ENCODE assay signal across 9 mouse cellular contexts in genomic region chr15:27724796-27725680, GRCm38 (mm10). TPM values are rescaled to one million over a fixed set of nuclear protein-coding genes. Genes with fewer than 3 reads are reported as not detected.
DNase-seq lines count a peak whose midpoint lies in the region; ATAC-seq and TF ChIP-seq lines count a peak whose summit lies in the region.
"Had no signal": no experiment of that assay in that cellular context is flagged by ENCODE, and none has a peak within 500 bp of the region (broad histone marks: within the 10 kb centered on the region; RNA-seq: fewer than 3 reads in every experiment).

No protein-coding gene starts in this region.

- H3K4me1 ChIP-seq in kidney, postnatal 0 days (replicated peaks; ENCODE audit: insufficient read depth, low read length), result no peaks in the 10 kb centered on the region
- H3K4me1 ChIP-seq in kidney, adult 2 months (ENCODE audit: control insufficient read depth, insufficient read depth, low read length), result no peaks in the 10 kb centered on the region
- H3K4me1 ChIP-seq in embryonic facial prominence, embryonic 13.5 days, result 0 out of 2 replicates have a peak, but pooled peaks cover 8% of the 10 kb centered on the region
- peaks cover 8% of the 10 kb centered on the region for H3K4me1 ChIP-seq in liver, embryonic 15.5 days (replicated peaks)

- no peaks in the 10 kb centered on the region for H3K27me3 ChIP-seq in kidney, postnatal 0 days (ENCODE audit: insufficient read depth, low read length)
- no peaks in the 10 kb centered on the region for H3K27me3 ChIP-seq in kidney, adult 2 months (replicated peaks; ENCODE audit: control insufficient read depth, insufficient read depth, low read length)
- H3K27me3 ChIP-seq in embryonic facial prominence, embryonic 13.5 days, result no peaks in the 10 kb centered on the region
- no peaks in the 10 kb centered on the region for H3K27me3 ChIP-seq in liver, embryonic 15.5 days

- no peaks in the 10 kb centered on the region for H3K9me3 ChIP-seq in kidney, postnatal 0 days (replicated peaks; ENCODE audit: low read length)
- H3K9me3 ChIP-seq in embryonic facial prominence, embryonic 13.5 days, result no peaks in the 10 kb centered on the region
- no peaks in the 10 kb centered on the region for H3K9me3 ChIP-seq in liver, embryonic 15.5 days (replicated peaks)

- H3K4me2 ChIP-seq in kidney, postnatal 0 days (ENCODE audit: low read length), result no peak overlapping the region
- H3K4me2 ChIP-seq in embryonic facial prominence, embryonic 13.5 days, result no peak overlapping the region
- peak overlapping the region; percentile 36 for H3K4me2 ChIP-seq in liver, embryonic 15.5 days

- 51% methylated on average over 9 of the region's 9 CpGs for WGBS in kidney, postnatal 0 days
- WGBS in kidney, adult 2 months, result 60% methylated on average over 9 of the region's 9 CpGs
- 63% methylated on average over 9 of the region's 9 CpGs for WGBS in embryonic facial prominence, embryonic 13.5 days
- 15% methylated on average over 9 of the region's 9 CpGs for WGBS in liver, embryonic 15.5 days (ENCODE audit: insufficient replicate concordance)

- TF ChIP-seq POLR2A in kidney, adult 2 months (IDR thresholded peaks at IDR 0.05; ENCODE audit: low read depth, low read length), result no peak

- no peak for TF ChIP-seq CTCF in kidney, postnatal 0 days (IDR thresholded peaks at IDR 0.05; ENCODE audit: low read depth)
- no peak for TF ChIP-seq CTCF in kidney, adult 2 months (conservative IDR thresholded peaks at IDR 0.05; ENCODE audit: insufficient read depth, insufficient read length, low read depth, low read length)

- no peaks in the 10 kb centered on the region; the same call in 1 of the 2 replicates for H3K36me3 ChIP-seq in kidney, postnatal 0 days (ENCODE audit: insufficient read depth, low read length)
- H3K36me3 ChIP-seq in kidney, adult 2 months (ENCODE audit: control insufficient read depth, insufficient read depth, low read length), result no peaks in the 10 kb centered on the region
- peaks cover 4% of the 10 kb centered on the region; the same call in 1 of the 2 replicates for H3K36me3 ChIP-seq in embryonic facial prominence, embryonic 13.5 days
- H3K36me3 ChIP-seq in liver, embryonic 15.5 days (replicated peaks), result no peaks in the 10 kb centered on the region

- no peak for DNase-seq in kidney, postnatal 0 days (ENCODE audit: low spot score)
- no peak for DNase-seq in kidney, adult 2 months
- DNase-seq in MEL-GATA-1-ER (ENCODE audit: extremely low read depth, low read depth), result peak; percentile 86
- no peak for DNase-seq in cerebellum, postnatal 36 days
- no peak for DNase-seq in gastrocnemius, adult 8-10 months (ENCODE audit: low spot score in 2 of 2)
- DNase-seq in layer of hippocampus, adult 11-12 months (ENCODE audit: low spot score), result no peak
- DNase-seq: spleen, adult 18-20 months had no signal

- no peak for ATAC-seq in kidney, postnatal 0 days (replicated peaks; ENCODE audit: low FRiP score, low read depth)
- no peak for ATAC-seq in embryonic facial prominence, embryonic 13.5 days (ENCODE audit: insufficient number of reproducible peaks, insufficient read depth, low FRiP score, low TSS enrichment, low read depth)
- no peak for ATAC-seq in liver, embryonic 15.5 days (ENCODE audit: insufficient read depth)

- peak overlapping the region; percentile 71; the same call in 1 of the 2 replicates for H3K27ac ChIP-seq in kidney, postnatal 0 days
- no peak overlapping the region for H3K27ac ChIP-seq in kidney, adult 2 months (ENCODE audit: insufficient read depth, low read depth, low read length)
- H3K27ac ChIP-seq in embryonic facial prominence, embryonic 13.5 days, result peak overlapping the region; percentile 11; the same call in 1 of the 2 replicates
- H3K27ac ChIP-seq in liver, embryonic 15.5 days (replicated peaks), result no peak overlapping the region

- H3K9ac ChIP-seq in kidney, postnatal 0 days (ENCODE audit: low read depth, low read length), result no peak overlapping the region
- no peak overlapping the region for H3K9ac ChIP-seq in embryonic facial prominence, embryonic 13.5 days
- no peak overlapping the region for H3K9ac ChIP-seq in liver, embryonic 15.5 days

- H3K4me3 ChIP-seq in kidney, postnatal 0 days (replicated peaks; ENCODE audit: low read depth, low read length), result no peak overlapping the region
- no peak overlapping the region for H3K4me3 ChIP-seq in kidney, adult 2 months (ENCODE audit: insufficient read depth, low read depth, low read length)
- H3K4me3 ChIP-seq in embryonic facial prominence, embryonic 13.5 days, result no peak overlapping the region
- no peak overlapping the region for H3K4me3 ChIP-seq in liver, embryonic 15.5 days (replicated peaks)

RNA-seq across cellular contexts. Expression of gene Otulinl, which starts 43.7 kb away (rescaled TPM):
- polyA plus RNA-seq in kidney, postnatal 0 days (2015; fragmentation: Nextera tagmentation; extraction: Ambion mirVana), result 27.2 and 28.4 TPM in 2 replicates
- polyA plus RNA-seq in kidney, adult 2 months (2012; rRNA removed), result 2.4 and 5.1 TPM in 2 replicates
- polyA plus RNA-seq in embryonic facial prominence, embryonic 13.5 days (2015; fragmentation: Nextera tagmentation; extraction: Ambion mirVana), result 19.8 and 27.0 TPM in 2 replicates
- 11.1 and 12.0 TPM in 2 replicates for polyA plus RNA-seq in liver, embryonic 15.5 days (2015; fragmentation: Nextera tagmentation; extraction: Ambion mirVana)
- under 1 TPM; 0.22 to 0.59 (median 0.36) TPM for total RNA-seq in gastrocnemius, adult 8-10 months (2022)

Comparison
In these comparisons a context has a peak if more than half of its experiments do, and no peak if none do; other contexts are left out.
1. H3K27ac ChIP-seq: peak in kidney, postnatal 0 days (single experiment) and embryonic facial prominence, embryonic 13.5 days (single experiment); none in kidney, adult 2 months (single experiment) and liver, embryonic 15.5 days (single experiment).